Mouse (Mus musculus): Measurements from ENCODE around the gene Ptms.

DNA sequence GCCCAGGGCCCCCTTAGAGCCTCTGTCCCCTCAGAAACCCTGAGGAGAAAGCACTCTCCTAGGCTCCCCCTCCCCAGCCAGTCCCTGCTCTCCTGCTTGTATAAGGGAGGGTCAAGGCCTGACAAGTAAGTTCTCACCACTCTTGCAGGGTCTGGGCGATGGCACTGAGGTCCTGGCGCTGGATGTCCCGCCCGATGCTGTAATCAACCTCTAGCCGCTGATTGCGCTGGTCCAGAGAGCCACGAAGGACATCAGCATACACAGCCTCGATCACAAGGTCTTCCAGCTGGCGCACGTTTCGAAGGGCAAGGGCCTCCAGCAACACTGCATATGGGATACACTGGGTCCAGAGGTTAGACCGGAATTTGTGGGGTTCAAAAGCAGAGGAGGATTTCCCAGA, 41.1 kb upstream of the Ptms start:
- no peak for TF ChIP-seq GATA1 (IDR thresholded peaks at IDR 0.05; ENCODE audit: low read length)
- no peak for TF ChIP-seq TAL1 (IDR thresholded peaks at IDR 0.05; ENCODE audit: low read length)
